Mouse (Mus musculus) ovary, adult 18-20 months (tissue): ENCODE data around the gene Hmgb4.

Experiments
- DNase-seq: peaks from one replicate; pipeline ENCODE4 v3.0.0; 2022; ENCODE audit warnings: low spot score, mixed read lengths

Gene Hmgb4

GRCm38 (mm10) chr4:128260907-128261560, at the start of gene Hmgb4:
TSS of gene Hmgb4 (minus strand) at chr4:128260957.
- no peak for DNase-seq

DNA sequence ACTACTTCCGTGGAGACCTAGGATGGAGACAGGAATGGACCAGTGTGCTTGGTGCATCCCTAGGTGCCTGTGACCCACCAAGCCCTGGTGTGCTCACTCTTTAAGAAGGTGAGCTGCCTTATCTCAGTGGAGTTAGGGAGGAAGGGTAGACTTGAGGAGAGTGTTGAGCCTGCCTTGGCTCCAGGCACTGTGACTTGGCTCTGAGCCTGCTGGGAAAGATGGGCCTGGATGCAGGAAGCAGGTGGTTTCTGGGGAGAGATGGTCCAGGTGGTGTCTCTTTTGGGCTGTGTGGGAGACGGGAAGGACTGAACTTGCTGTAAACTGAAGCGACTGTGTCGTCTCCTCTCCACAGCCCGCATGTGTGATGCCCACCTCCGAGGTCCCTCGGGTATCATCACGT, 45.3 kb upstream of the Hmgb4 start:
- no peak for DNase-seq

GRCm38 (mm10) chr4:128304049-128304448, 43.3 kb upstream of the Hmgb4 start:
- DNase-seq, result no peak

GRCm38 (mm10) chr4:128288095-128288494, 27.3 kb upstream of the Hmgb4 start:
- no peak for DNase-seq

- DNase-seq, result no peak
Observed at GRCm38 (mm10) chr4:128285009-128285408, 24.3 kb upstream of the Hmgb4 start.

DNA sequence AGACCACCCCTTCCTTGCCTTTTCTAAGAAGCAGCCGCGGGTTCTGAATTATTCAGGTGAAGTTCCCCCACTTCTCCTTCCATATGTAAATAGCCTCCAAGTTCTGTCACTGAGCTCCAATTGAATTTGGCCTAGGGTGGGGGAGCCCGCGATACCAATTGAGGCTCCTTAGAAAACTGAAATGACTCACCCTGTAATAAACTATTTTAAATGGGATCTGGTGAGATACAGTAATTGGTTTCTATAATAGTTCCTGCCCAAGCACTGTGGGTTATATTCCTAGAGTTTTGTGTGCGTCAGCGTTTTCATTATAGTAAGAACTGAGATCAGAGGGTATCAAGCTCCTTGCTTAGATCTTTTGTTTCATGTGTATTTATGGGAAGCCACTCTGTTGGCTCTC, 14.8 kb upstream of the Hmgb4 start:
- DNase-seq, result no peak

DNA sequence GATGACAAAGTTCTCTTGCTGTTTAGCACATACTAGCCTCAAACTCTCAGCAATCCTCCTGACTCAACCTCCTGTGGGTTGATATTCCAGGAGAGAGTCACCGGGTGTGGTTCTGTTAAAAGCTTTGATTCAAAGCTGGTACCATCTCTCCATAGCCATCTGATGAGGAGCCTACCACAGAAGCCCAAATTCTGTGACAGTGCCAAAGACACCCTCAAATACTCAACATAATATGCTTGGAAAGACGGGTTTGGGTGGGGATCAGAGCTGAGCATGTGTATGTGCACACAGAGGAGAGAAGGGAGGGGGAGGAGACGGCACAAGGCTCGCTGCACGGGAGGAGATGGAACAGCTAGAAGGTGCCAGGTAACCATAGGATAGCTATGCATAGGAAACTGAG, 14.4 kb upstream of the Hmgb4 start:
- DNase-seq, result no peak

DNA sequence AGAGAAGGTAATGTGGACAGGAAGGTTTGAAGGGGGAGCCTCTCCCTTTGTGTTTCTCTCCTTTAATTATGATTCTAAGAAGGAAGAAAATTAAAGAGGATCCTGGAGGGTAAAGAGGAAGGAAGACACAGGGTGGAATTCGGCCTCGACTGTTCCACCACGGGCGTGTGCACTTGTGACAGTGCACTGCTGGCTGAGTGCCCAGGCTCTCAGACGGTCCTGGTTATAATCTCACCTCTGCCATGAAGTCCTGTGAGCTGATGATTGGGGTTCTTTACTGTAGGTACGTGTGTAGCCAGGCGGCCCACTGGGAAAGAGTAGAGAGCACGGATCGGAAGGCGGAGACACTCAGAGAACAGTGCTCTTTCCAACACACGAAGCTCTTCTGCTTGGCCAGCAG, 12.4 kb upstream of the Hmgb4 start:
- DNase-seq, result no peak

GRCm38 (mm10) chr4:128272501-128272900, 11.7 kb upstream of the Hmgb4 start:
- DNase-seq, result no peak

DNA sequence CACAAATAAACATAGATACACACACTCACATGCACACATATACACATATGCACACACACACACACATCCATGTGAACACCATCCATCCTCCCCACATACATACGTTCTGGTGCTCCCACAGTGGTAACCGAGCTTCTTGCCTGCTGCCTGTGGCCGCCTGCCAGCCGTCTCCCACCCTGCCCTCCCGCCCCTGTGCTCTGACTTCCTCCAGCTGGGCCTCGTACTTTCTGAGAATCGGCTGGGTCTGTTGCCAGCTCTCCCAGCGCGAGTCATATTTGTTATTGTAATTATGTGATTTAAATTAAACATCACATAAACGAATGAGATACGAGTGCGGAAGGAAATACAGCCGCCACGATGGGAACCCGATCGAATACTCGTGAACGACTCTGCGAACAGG, 10.2 kb upstream of the Hmgb4 start:
- no peak for DNase-seq

GRCm38 (mm10) chr4:128270177-128270576, 9.4 kb upstream of the Hmgb4 start:
- no peak for DNase-seq

DNA sequence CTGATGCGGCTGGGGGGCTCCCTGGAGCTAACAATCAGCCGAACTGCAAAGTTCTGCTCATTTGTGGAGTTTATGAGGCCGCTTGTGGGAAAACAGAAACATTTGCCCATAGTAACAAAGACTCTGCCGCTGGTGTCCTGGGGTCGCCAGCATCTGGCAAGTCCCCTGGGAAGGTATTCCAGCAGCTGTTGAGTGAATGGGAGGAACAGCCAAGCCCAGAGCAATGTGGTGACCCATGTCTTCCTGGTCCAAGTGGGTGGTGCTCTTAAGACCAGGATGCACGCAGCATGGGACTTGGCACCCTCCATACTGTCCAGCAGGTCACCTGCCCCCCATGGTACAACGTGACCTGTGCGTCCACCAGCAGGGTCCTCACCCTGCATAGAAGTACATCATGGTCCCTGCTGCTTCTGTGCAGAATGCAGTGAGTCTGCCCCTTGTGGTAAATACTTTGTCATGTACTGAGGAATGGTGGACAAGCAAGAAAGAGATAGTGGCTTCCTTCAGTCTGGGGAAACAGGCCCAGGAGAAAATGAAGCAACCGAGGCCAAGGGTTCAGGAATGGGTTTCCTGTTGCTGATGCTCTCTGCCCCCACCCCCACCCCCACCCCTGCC, 8.6 kb upstream of the Hmgb4 start:
- DNase-seq, result no peak

- DNase-seq, result no peak
Observed at GRCm38 (mm10) chr4:128265341-128265740, 4.6 kb upstream of the Hmgb4 start.

GRCm38 (mm10) chr4:128264491-128264890, 3.7 kb upstream of the Hmgb4 start:
- DNase-seq, result no peak

DNA sequence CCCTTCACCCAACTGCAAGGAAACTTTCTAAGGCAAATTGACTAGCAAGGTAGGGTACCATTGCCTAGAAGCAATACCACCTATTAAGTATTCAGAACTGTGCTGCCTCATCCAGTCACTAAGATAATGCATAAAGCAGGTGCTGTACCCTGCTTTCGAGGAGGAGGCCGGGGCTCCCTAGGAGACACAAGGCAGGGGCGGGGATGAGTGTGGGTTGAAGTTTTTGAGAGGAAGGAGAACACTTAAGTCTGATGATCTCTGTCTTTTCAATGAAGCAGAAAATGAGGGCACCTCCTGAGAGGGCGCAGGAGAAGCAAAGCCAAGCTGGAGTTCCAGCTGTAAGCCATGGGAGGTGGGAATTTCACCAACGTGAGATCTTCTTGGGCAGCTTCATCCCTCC, 1.5 kb downstream of the Hmgb4 start:
- no peak for DNase-seq

DNA sequence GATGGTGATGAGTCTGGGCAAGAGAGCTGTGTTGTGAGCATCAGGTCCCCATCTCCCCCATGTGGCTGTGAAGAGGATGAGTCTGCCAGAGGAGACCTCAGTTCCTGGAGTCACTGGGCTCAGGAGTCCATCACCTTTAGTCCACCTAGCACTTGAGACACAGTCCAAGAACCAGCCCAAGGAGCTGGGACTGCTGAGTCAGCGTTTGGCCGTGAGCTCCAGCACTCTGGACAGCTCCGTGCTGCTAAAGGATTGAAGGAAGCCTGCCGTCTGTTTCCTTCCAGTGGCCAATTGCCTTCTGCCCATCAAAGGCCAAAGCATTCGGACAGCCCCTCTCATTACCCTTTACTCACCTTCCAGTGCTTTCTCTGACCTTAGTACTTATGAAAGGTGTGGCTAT, 12.1 kb downstream of the Hmgb4 start:
- DNase-seq, result no peak

DNA sequence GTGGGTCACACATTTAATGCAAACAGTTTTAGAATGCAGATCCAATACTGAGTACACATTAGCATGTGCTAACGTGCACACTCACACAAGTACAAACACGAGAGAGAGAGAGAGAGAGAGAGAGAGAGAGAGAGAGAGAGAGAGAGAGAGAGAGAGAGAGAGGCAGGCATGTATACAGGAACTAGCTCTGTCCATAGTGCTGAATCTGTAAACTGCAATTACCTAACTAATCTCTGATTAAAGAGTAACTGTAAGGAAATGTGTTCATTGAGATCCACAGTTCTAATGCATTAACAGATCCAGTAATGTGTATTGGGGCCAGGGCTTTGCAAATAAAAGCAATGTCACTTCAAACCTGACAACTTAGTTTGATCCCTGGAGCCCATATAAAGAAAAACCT, 15.6 kb downstream of the Hmgb4 start:
- no peak for DNase-seq

DNA sequence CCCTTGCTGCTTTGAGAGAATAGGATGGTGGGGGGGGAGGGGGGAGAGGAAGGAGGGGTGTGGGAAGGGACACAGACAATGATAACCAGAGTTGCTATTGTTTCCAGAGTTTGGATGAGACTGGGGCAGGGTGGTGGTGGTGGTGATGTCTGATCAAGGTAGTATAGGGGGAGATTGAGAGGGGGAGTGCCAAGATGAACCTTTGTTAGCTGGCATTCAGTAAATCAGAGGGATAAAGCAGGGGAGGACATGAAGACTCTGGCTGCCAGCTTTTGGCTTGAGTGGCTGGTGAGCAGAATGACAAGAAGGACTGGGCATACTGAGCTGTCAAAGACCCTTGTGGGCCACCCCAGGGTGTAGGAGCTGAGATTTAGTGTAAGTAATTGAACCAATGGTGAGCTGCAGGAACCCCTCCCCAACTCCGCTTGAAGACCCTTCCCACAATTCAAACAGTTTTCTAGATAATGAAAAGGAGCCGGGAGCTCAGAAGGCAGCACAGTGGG, 18.9 kb downstream of the Hmgb4 start:
- no peak for DNase-seq

DNA sequence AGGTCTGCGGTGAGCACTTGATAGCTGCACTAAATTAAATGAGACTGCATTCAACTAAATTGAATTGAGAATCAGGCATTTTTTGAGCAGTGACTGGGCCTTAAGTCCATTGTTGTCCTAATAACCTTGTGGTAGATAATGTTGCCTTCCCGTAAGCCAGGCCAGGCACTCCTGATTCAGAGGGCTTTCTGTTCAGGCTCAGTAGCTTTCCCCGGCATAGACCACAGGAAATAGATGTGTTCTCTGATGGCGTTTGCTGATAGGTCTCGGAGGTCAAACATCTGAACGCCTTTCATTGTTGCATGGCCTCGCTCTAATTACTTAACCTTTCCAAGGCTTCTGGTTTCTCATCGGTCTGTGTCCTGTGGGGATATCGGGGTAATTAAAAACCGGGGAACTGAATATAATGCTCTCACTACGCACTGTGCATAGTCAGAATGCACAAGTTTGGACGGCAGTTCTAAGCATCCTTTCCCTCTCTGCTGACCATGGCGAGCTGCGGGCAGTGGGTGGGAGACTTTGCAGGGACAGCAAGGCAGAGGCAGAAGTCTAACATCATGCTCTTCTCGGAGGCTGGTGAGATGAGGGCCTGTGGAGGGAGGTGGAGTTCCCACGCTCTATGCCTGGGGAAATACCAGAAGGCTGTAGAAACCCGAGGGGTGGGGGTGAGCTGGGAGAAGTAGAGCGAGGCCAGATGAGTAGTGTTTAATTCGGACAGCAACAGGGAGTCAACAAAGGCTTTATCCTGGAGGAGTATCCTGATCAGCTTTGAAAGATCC, 19.5 kb downstream of the Hmgb4 start:
- DNase-seq, result no peak

GRCm38 (mm10) chr4:128239113-128239512, 21.6 kb downstream of the Hmgb4 start:
- no peak for DNase-seq

DNA sequence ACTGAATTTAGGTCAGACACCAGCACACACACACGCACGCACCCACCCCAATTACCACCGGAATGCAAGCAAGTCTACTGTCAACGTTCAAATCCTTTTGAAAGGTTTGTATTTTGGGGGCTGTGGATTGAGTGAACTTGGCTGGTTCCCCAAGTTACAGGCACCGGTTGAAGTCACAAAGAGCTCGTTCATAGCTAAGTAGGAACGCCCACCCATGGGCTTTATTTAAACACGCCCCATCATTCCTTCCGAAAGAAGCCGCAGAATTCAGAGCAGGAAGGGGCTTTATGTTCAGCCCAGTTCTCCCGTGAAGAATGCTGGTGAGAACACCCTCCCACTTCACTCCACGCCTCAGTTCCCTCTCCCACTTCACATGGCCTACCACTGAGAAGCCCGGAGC, 27.3 kb downstream of the Hmgb4 start:
- no peak for DNase-seq

DNA sequence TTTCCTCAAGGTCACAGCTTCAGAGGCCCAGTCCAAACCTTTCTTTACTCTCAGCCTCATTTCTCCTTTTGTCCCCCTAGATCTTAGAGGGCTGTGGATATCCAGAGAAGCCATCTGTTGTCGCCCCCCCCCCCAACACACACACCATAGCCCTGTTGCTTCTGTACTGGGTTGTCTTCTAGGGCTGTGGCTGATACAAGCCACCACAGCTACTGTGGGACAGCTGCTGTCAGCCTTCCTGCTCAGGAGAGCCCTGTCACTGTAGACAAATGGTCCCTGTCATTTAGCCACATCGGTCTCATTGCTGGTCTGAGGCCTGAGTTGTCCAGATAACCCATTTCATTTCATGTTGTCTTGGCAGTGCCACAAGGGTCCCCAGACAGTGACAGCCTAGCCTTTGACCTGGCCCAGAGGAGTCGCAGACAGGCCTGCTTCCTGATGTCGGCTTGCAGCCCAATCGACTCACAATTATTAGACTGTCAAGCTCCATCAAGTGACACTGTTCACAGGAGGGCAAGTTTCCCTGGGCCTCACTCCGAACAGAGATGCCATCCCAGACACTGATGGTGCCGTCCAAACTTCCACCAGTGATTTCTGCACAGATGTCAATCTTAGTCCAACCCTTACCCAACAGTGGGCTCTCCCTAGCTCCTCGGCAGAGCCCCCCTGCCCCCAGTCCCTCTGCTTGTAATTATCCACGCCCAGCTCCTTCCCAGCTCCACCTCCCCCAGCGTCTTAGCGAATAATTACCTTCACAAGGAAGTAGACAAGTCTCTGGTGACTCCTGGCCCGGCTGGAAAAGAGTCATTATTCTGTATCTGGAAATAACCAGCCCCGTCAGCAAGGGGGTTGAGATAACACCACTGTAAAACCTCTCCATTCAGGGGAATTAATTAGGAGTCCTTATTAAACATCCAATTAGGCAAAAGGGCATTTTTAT, 33.1 kb downstream of the Hmgb4 start:
- no peak for DNase-seq
